Mouse (Mus musculus) brown adipose tissue, adult 24 weeks (tissue): ENCODE data around the gene Tpm1. TPM values are rescaled to one million over a fixed set of nuclear protein-coding genes. Genes with fewer than 3 reads are reported as not detected.

Experiments used
- H3K27ac ChIP-seq: fragments of 200-500 bp; replicated peaks from 2 replicates; pipeline ENCODE4 v1.5.1; 2012; ENCODE audit warnings: low read depth, mild to moderate bottlenecking, low read length
- H3K4me1 ChIP-seq: fragments of 200-500 bp; 2 replicates; pipeline ENCODE4 v1.6.1; 2012; ENCODE audit warnings: low read length, mixed read lengths; ENCODE audit not compliant: control insufficient read depth, insufficient read depth, insufficient read length
- H3K4me3 ChIP-seq: fragments of 200-500 bp; 2 replicates; pipeline ENCODE4 v1.5.1; 2012; ENCODE audit warnings: low read depth, mild to moderate bottlenecking, low read length, moderate library complexity; ENCODE audit not compliant: insufficient read depth
- polyA plus RNA-seq: library from polyadenylated mRNA; stranded (reverse); fragments of >200 nt; gene quantifications from 2 replicates; pipeline ENCODE4 v1.2.4, GENCODE M21; 2012; ENCODE audit not compliant: missing spikeins, insufficient read depth, insufficient read length

Gene Tpm1
- polyA plus RNA-seq, 1 experiment: 270 TPM

- H3K4me3 ChIP-seq: no peak overlapping the region
- no peak overlapping the region for H3K27ac ChIP-seq
Measured at GRCm38 (mm10) chr9:67024889-67025692, 24.1 kb downstream of the Tpm1 start.

GRCm38 (mm10) chr9:67023371-67023770, 25.8 kb downstream of the Tpm1 start:
- no peak overlapping the region for H3K27ac ChIP-seq
- no peak overlapping the region for H3K4me3 ChIP-seq
- H3K4me1 ChIP-seq: peaks cover 2% of the 10 kb centered on the region; the same call in 1 of the 2 replicates

More at GRCm38 (mm10) chr9:67024889-67025692, 24.1 kb downstream of the Tpm1 start:
- H3K4me1 ChIP-seq: peaks cover 2% of the 10 kb centered on the region; the same call in 1 of the 2 replicates

GRCm38 (mm10) chr9:67020063-67020462, 29.1 kb downstream of the Tpm1 start:
- no peak overlapping the region for H3K27ac ChIP-seq
- H3K4me3 ChIP-seq: no peak overlapping the region
- H3K4me1 ChIP-seq: peaks cover 2% of the 10 kb centered on the region; the same call in 1 of the 2 replicates

GRCm38 (mm10) chr9:67013501-67013900, 35.7 kb downstream of the Tpm1 start:
- no peak overlapping the region for H3K4me3 ChIP-seq
- no peak overlapping the region for H3K27ac ChIP-seq
- no peaks in the 10 kb centered on the region for H3K4me1 ChIP-seq

GRCm38 (mm10) chr9:67012470-67012869, 36.7 kb downstream of the Tpm1 start:
- Histone ChIP-seq H3K4me1 (no peaks in the 10 kb centered on the region), H3K27ac (no peak overlapping the region), H3K4me3 (no peak overlapping the region)

- H3K4me3 ChIP-seq: no peak overlapping the region
- H3K4me1 ChIP-seq: no peaks in the 10 kb centered on the region
- H3K27ac ChIP-seq: no peak overlapping the region
Measured at GRCm38 (mm10) chr9:67011483-67011882, 37.7 kb downstream of the Tpm1 start.

DNA sequence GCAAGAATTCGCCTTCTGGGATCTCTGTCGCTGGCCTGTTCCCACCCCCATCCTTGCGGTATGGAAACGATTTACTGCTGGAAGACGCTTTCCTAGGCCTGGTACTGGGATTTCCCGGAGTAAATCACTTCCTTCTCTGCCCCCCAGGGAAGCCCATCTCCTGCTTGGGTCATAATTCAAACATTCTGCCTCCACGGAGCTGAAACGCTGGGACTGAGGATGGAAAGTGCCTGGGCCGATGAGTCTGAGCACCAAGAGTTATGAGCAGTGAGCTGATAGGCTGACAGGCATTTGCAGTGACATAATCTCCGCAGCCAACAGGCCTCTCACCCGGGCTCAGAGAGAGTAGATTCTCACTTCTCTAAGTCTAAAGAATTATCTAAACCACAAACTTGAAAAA, 40.4 kb downstream of the Tpm1 start:
- H3K4me3 ChIP-seq: no peak overlapping the region
- H3K27ac ChIP-seq: no peak overlapping the region
- H3K4me1 ChIP-seq: no peaks in the 10 kb centered on the region

- Histone ChIP-seq H3K4me1 (no peaks in the 10 kb centered on the region), H3K4me3 (no peak overlapping the region), H3K27ac (no peak overlapping the region)
Measured at GRCm38 (mm10) chr9:67006376-67006775, 42.8 kb downstream of the Tpm1 start.

DNA sequence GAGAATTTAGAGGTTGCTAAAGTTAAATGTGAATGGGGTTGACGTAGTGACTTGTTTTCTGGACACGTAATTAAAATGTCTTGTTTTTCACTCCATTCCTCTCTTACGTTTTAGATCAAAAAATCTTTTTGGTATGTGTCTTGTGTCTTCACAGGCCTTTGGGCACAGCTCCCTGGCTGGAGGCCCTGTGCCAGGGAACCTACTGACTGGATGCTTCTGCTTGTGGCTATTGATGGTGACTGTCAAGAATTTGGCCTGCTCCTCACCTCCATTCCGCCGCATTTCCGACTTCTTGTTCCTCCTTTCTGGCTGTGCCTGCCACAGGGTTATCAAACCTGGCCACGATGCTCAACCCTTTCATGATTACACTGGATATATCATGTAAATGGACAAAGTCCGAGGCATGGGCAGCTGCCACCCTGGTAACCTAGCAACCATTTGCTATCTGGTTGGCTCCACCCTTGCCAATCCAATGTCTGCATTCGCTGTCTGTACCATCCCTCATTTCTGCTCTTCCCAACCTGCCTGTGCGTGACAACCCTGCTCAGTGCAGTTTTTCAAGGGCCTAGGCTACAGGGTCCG, 44.0 kb downstream of the Tpm1 start:
- Histone ChIP-seq H3K4me1 (no peaks in the 10 kb centered on the region), H3K4me3 (no peak overlapping the region), H3K27ac (no peak overlapping the region)

GRCm38 (mm10) chr9:67003656-67004055, 45.5 kb downstream of the Tpm1 start:
- Histone ChIP-seq H3K4me1 (no peaks in the 10 kb centered on the region), H3K4me3 (no peak overlapping the region), H3K27ac (no peak overlapping the region)

GRCm38 (mm10) chr9:67003156-67003555, 46.0 kb downstream of the Tpm1 start:
- no peaks in the 10 kb centered on the region for H3K4me1 ChIP-seq

GRCm38 (mm10) chr9:67001506-67001905, 47.7 kb downstream of the Tpm1 start:
- Histone ChIP-seq H3K4me1 (no peaks in the 10 kb centered on the region), H3K4me3 (no peak overlapping the region), H3K27ac (no peak overlapping the region)

More at GRCm38 (mm10) chr9:67003156-67003555, 46.0 kb downstream of the Tpm1 start:
- Histone ChIP-seq H3K4me3 (no peak overlapping the region), H3K27ac (no peak overlapping the region)

DNA sequence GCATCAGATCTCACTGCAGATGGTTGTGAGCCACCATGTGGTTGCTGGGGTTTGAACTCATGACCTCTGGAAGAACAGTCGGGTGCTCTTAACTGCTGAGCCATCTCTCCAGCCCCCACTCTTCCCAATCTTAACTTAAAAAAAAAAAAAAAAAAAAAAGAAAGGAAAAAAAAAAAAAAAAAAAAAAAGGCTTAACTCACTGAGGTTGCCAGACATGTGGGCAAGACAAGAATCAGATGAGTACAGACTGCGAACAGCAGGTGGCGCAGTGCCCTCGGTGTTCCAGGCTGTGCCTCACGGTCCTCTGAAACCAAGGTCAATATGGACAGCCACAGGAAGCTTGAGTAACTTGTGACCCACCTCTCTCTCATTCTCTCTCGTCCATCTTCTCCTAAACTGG, 48.2 kb downstream of the Tpm1 start:
- Histone ChIP-seq H3K27ac (no peak overlapping the region), H3K4me1 (no peaks in the 10 kb centered on the region; the same call in 1 of the 2 replicates), H3K4me3 (no peak overlapping the region)

- H3K27ac ChIP-seq: no peak overlapping the region
- no peak overlapping the region for H3K4me3 ChIP-seq
- no peaks in the 10 kb centered on the region; the same call in 1 of the 2 replicates for H3K4me1 ChIP-seq
Measured at GRCm38 (mm10) chr9:66999698-67000097, 49.5 kb downstream of the Tpm1 start.

DNA sequence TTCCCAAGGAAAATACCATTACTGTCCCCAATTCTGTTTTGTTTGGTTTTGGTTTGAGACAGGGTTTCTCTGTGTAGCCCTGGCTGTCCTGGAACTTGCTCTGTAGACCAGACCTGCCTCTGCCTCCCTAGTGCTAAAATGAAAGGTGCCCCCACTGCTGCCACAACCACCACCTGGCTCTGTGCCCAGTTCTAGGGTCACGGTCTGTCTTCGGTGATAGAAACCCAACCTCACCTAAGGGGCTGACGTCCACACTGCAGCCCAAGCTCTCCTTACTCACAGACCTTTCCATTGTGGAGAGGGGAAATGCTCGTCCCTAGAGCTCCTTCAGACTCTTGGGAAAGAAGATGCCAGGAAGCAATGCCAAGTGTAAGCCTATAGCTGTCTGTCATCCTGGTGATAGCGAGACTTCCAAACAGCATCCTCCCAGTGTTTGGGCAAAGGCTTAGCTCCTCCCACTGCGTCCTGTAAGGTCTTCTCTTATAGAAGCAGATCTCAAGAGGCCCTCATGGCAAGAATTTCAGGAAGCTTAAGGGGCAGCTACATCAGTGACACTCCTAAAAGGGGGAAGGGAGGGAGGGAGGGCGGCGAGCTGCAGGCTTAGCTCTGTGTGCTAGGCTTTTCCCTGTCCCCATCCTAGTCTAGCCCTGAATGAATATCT, 57.3 kb downstream of the Tpm1 start:
- peaks cover 2% of the 10 kb centered on the region for H3K4me1 ChIP-seq
- no peak overlapping the region for H3K27ac ChIP-seq
- no peak overlapping the region for H3K4me3 ChIP-seq
